Mouse (Mus musculus): ENCODE measurements around the gene Zg16. TPM values are rescaled to one million over a fixed set of nuclear protein-coding genes. Genes with fewer than 3 reads are reported as not detected.
"Not testable (repeated sequence)": the region's sequence is repeated elsewhere in the genome, so short reads cannot be mapped to it uniquely, and the experiment has no call there.

Gene Zg16
- polyA plus RNA-seq, 1 experiment from 2014 or later: not detected

- Histone ChIP-seq H3K4me3 (ENCODE audit: low read depth, low read length) (no peak overlapping the region), H3K9me3 (replicated peaks; ENCODE audit: control insufficient read depth, low read length) (no peaks in the 10 kb centered on the region), H3K9ac (replicated peaks; ENCODE audit: low read length) (no peak overlapping the region), H3K27me3 (ENCODE audit: control insufficient read depth, insufficient read depth, low read length) (no peaks in the 10 kb centered on the region), H3K4me1 (ENCODE audit: control insufficient read depth, insufficient read depth, low read length) (no peaks in the 10 kb centered on the region; the same call in 1 of the 2 replicates), H3K27ac (replicated peaks; ENCODE audit: low read depth, low read length) (no peak overlapping the region), H3K4me2 (ENCODE audit: low read depth, low read length) (no peak overlapping the region), H3K36me3 (replicated peaks; ENCODE audit: control insufficient read depth, insufficient read depth, low read depth, low read length) (no peaks in the 10 kb centered on the region)
- ATAC-seq (replicated peaks; ENCODE audit: insufficient number of reproducible peaks, low FRiP score, low TSS enrichment, low read depth): no peak
- no peak for DNase-seq (ENCODE audit: low spot score)
- 99% methylated on average over 3 of the region's 3 CpGs for WGBS
Observed at GRCm38 (mm10) chr7:127088083-127088482, 955 bp upstream of the Zg16 start.

- not testable (repeated sequence) for H3K27ac ChIP-seq (replicated peaks; ENCODE audit: low read depth, low read length); H3K4me2 ChIP-seq (ENCODE audit: low read depth, low read length); H3K9me3 ChIP-seq (replicated peaks; ENCODE audit: control insufficient read depth, low read length); DNase-seq (ENCODE audit: low spot score); ATAC-seq (replicated peaks; ENCODE audit: insufficient number of reproducible peaks, low FRiP score, low TSS enrichment, low read depth); H3K27me3 ChIP-seq (ENCODE audit: control insufficient read depth, insufficient read depth, low read length); H3K4me3 ChIP-seq (ENCODE audit: low read depth, low read length); H3K4me1 ChIP-seq (ENCODE audit: control insufficient read depth, insufficient read depth, low read length); H3K36me3 ChIP-seq (replicated peaks; ENCODE audit: control insufficient read depth, insufficient read depth, low read depth, low read length); H3K9ac ChIP-seq (replicated peaks; ENCODE audit: low read length)
- 79% methylated on average over 6 of the region's 6 CpGs for WGBS
Observed at GRCm38 (mm10) chr7:127085751-127086150, 1.4 kb downstream of the Zg16 start.

GRCm38 (mm10) chr7:127084794-127085193 is 2.3 kb downstream of the Zg16 start:
- Histone ChIP-seq H3K4me3 (ENCODE audit: low read depth, low read length) (no peak overlapping the region), H3K9me3 (replicated peaks; ENCODE audit: control insufficient read depth, low read length) (no peaks in the 10 kb centered on the region), H3K27ac (replicated peaks; ENCODE audit: low read depth, low read length) (no peak overlapping the region), H3K27me3 (ENCODE audit: control insufficient read depth, insufficient read depth, low read length) (no peaks in the 10 kb centered on the region), H3K36me3 (replicated peaks; ENCODE audit: control insufficient read depth, insufficient read depth, low read depth, low read length) (no peaks in the 10 kb centered on the region), H3K9ac (replicated peaks; ENCODE audit: low read length) (no peak overlapping the region), H3K4me2 (ENCODE audit: low read depth, low read length) (no peak overlapping the region), H3K4me1 (ENCODE audit: control insufficient read depth, insufficient read depth, low read length) (no peaks in the 10 kb centered on the region)
- WGBS: 74% methylated on average over 2 of the region's 2 CpGs
- ATAC-seq (replicated peaks; ENCODE audit: insufficient number of reproducible peaks, low FRiP score, low TSS enrichment, low read depth) (no peak), DNase-seq (ENCODE audit: low spot score) (no peak)

GRCm38 (mm10) chr7:127083689-127084088 is 3.4 kb downstream of the Zg16 start:
- H3K4me1 ChIP-seq (ENCODE audit: control insufficient read depth, insufficient read depth, low read length): no peaks in the 10 kb centered on the region
- ATAC-seq (replicated peaks; ENCODE audit: insufficient number of reproducible peaks, low FRiP score, low TSS enrichment, low read depth): no peak
- no peaks in the 10 kb centered on the region for H3K9me3 ChIP-seq (replicated peaks; ENCODE audit: control insufficient read depth, low read length)

GRCm38 (mm10) chr7:127082995-127083394 is 4.1 kb downstream of the Zg16 start:
- Histone ChIP-seq H3K9ac (replicated peaks; ENCODE audit: low read length) (no peak overlapping the region), H3K36me3 (replicated peaks; ENCODE audit: control insufficient read depth, insufficient read depth, low read depth, low read length) (no peaks in the 10 kb centered on the region)
- no peak for ATAC-seq (replicated peaks; ENCODE audit: insufficient number of reproducible peaks, low FRiP score, low TSS enrichment, low read depth)

More at GRCm38 (mm10) chr7:127083689-127084088, 3.4 kb downstream of the Zg16 start:
- no peak for DNase-seq (ENCODE audit: low spot score)
- Histone ChIP-seq H3K4me3 (ENCODE audit: low read depth, low read length) (no peak overlapping the region), H3K27ac (replicated peaks; ENCODE audit: low read depth, low read length) (no peak overlapping the region), H3K36me3 (replicated peaks; ENCODE audit: control insufficient read depth, insufficient read depth, low read depth, low read length) (no peaks in the 10 kb centered on the region), H3K4me2 (ENCODE audit: low read depth, low read length) (no peak overlapping the region), H3K9ac (replicated peaks; ENCODE audit: low read length) (no peak overlapping the region), H3K27me3 (ENCODE audit: control insufficient read depth, insufficient read depth, low read length) (no peaks in the 10 kb centered on the region)
- 83% methylated on average over 4 of the region's 4 CpGs for whole genome bisulfite sequencing

GRCm38 (mm10) chr7:127082271-127082670 is 4.9 kb downstream of the Zg16 start:
- no peaks in the 10 kb centered on the region for H3K36me3 ChIP-seq (replicated peaks; ENCODE audit: control insufficient read depth, insufficient read depth, low read depth, low read length)
- WGBS: 82% methylated on average over 8 of the region's 8 CpGs
- no peaks in the 10 kb centered on the region for H3K27me3 ChIP-seq (ENCODE audit: control insufficient read depth, insufficient read depth, low read length)
- H3K4me1 ChIP-seq (ENCODE audit: control insufficient read depth, insufficient read depth, low read length): no peaks in the 10 kb centered on the region
- H3K4me2 ChIP-seq (ENCODE audit: low read depth, low read length): no peak overlapping the region
- no peak overlapping the region for H3K27ac ChIP-seq (replicated peaks; ENCODE audit: low read depth, low read length)
- H3K4me3 ChIP-seq (ENCODE audit: low read depth, low read length): no peak overlapping the region
- H3K9ac ChIP-seq (replicated peaks; ENCODE audit: low read length): no peak overlapping the region
- H3K9me3 ChIP-seq (replicated peaks; ENCODE audit: control insufficient read depth, low read length): no peaks in the 10 kb centered on the region
- DNase-seq (ENCODE audit: low spot score): no peak
- no peak for ATAC-seq (replicated peaks; ENCODE audit: insufficient number of reproducible peaks, low FRiP score, low TSS enrichment, low read depth)

More at GRCm38 (mm10) chr7:127082995-127083394, 4.1 kb downstream of the Zg16 start:
- H3K4me2 ChIP-seq (ENCODE audit: low read depth, low read length): no peak overlapping the region
- no peaks in the 10 kb centered on the region for H3K9me3 ChIP-seq (replicated peaks; ENCODE audit: control insufficient read depth, low read length)
- no peak overlapping the region for H3K27ac ChIP-seq (replicated peaks; ENCODE audit: low read depth, low read length)
- no peak overlapping the region for H3K4me3 ChIP-seq (ENCODE audit: low read depth, low read length)
- H3K4me1 ChIP-seq (ENCODE audit: control insufficient read depth, insufficient read depth, low read length): no peaks in the 10 kb centered on the region
- no peaks in the 10 kb centered on the region for H3K27me3 ChIP-seq (ENCODE audit: control insufficient read depth, insufficient read depth, low read length)
- 65% methylated on average over 2 of the region's 2 CpGs for WGBS
- no peak for DNase-seq (ENCODE audit: low spot score)

- no peak overlapping the region for H3K27ac ChIP-seq (replicated peaks; ENCODE audit: low read depth, low read length)
- no peaks in the 10 kb centered on the region for H3K36me3 ChIP-seq (replicated peaks; ENCODE audit: control insufficient read depth, insufficient read depth, low read depth, low read length)
- 46% methylated on average over 3 of the region's 3 CpGs for WGBS
- no peaks in the 10 kb centered on the region for H3K4me1 ChIP-seq (ENCODE audit: control insufficient read depth, insufficient read depth, low read length)
- no peak for ATAC-seq (replicated peaks; ENCODE audit: insufficient number of reproducible peaks, low FRiP score, low TSS enrichment, low read depth)
- H3K4me2 ChIP-seq (ENCODE audit: low read depth, low read length): no peak overlapping the region
- H3K4me3 ChIP-seq (ENCODE audit: low read depth, low read length): no peak overlapping the region
- no peaks in the 10 kb centered on the region for H3K9me3 ChIP-seq (replicated peaks; ENCODE audit: control insufficient read depth, low read length)
- no peak overlapping the region for H3K9ac ChIP-seq (replicated peaks; ENCODE audit: low read length)
- no peak for DNase-seq (ENCODE audit: low spot score)
- H3K27me3 ChIP-seq (ENCODE audit: control insufficient read depth, insufficient read depth, low read length): no peaks in the 10 kb centered on the region
Observed at GRCm38 (mm10) chr7:127080045-127080444, 7.1 kb downstream of the Zg16 start.

- no peak overlapping the region for H3K9ac ChIP-seq (replicated peaks; ENCODE audit: low read length)
- H3K9me3 ChIP-seq (replicated peaks; ENCODE audit: control insufficient read depth, low read length): no peaks in the 10 kb centered on the region
- H3K4me1 ChIP-seq (ENCODE audit: control insufficient read depth, insufficient read depth, low read length): no peaks in the 10 kb centered on the region
- WGBS: 82% methylated on average over 3 of the region's 3 CpGs
- H3K4me2 ChIP-seq (ENCODE audit: low read depth, low read length): no peak overlapping the region
- no peak overlapping the region for H3K4me3 ChIP-seq (ENCODE audit: low read depth, low read length)
- no peak overlapping the region for H3K27ac ChIP-seq (replicated peaks; ENCODE audit: low read depth, low read length)
- ATAC-seq (replicated peaks; ENCODE audit: insufficient number of reproducible peaks, low FRiP score, low TSS enrichment, low read depth) (no peak), DNase-seq (ENCODE audit: low spot score) (no peak)
- H3K27me3 ChIP-seq (ENCODE audit: control insufficient read depth, insufficient read depth, low read length): no peaks in the 10 kb centered on the region
- no peaks in the 10 kb centered on the region for H3K36me3 ChIP-seq (replicated peaks; ENCODE audit: control insufficient read depth, insufficient read depth, low read depth, low read length)
Observed at GRCm38 (mm10) chr7:127077692-127078091, 9.4 kb downstream of the Zg16 start.
